Mouse (Mus musculus): ENCODE data around the gene Stac.

Gene Stac

DNA sequence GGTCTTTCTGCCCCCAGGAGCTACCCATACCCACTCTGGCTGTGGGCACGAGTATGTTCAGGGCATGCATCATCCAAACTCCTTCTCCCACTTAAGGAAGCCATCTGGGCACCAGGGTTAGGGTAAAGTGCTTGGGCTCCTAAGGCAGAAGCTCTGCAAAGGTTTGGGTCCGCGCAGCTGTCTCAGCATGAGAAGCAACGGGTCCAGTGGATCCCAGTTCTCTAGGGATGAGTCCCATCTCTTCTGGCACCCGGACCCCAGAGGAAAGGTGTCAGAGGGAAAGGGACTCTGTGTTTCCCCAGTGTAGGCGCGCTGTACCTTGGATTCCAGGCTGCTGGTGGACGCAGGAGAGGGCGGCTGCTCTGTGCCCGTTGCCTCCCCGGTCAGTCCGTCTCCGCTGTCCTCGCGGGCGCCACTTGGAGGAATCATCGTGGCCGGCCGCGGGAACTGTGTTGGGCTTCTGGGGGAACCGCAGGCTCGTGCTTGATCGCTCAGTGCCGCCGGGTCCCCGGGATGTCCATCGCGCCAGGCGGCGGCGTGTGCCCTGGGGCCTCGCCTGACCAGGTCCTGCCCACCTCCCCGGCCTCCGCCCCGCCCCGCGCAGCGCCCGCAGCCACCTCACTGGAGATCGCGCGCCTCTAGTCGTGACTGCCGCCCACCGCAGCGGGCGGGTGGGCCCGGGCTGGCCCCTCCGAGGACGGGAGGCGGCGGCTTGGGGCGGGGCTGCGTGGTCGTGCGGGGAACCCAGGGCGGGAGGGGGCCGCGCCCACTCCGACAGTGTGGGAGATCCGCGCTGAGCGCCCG, at the start of gene Stac:
TSS of gene Stac (minus strand) at position 669 of the 804 bp plus-strand sequence.
- DNase-seq (ENCODE audit: low read depth in 1 of 2, low spot score in 2 of 2) = no peak

DNA sequence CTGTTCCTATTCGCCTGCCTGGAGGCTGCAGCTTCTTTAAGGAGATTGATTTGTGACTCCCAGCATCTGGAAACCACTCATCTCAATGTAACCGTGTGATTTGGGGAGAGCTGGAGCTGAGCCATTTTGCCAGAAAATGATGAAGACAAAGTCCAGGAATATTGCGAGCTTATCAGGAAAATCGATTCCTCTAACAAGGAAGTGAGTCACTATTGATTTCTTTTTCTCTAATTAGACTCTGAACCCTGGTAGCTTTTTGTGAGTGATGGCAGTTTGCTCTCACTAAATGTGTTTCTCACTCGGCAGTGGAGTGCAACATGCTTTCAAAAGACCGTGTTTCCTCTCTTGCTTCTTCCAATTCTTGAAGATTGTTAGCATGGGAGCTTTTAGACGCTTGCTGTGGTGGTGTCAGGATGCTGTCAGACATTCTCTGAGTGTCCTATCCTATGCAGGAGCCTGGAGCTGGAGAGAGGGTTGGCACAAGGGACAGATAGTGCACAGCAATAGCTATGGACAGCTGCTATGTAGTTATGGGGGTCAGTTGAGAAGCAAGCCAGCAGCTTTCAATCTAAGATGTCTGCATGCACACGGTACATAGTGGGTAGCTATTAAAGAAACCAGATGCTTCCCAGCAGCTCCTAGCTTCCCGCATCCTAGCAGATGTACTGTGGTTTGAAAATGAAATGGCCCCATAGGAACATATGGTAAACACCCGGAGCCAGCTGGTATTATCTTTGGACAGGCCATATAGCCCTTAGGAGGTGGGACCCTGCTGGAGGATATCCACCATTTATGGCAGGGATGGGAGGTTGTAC, 49.5 kb upstream of the Stac start:
- no peak for DNase-seq (ENCODE audit: low read depth in 1 of 2, low spot score in 2 of 2)

DNA sequence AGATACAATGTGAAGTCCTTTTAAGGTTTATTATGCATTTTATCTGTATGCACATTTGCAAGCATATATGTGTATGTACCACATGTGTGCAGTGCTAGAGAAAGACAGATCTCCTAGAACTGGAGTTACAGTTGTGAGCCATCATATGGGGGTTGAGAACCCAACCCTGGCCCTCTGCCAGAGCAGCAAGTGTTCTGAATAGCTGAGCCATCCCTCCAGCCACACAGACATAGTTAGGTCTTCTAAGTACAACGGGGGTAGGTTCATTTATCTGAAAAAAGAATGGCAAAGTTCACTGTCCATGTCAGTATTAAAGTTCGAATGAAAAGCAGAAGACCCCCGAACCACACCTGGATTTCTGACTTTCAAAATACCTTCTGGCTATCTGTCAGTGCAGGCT, 48.9 kb upstream of the Stac start:
- no peak for DNase-seq (ENCODE audit: low read depth in 1 of 2, low spot score in 2 of 2)

DNA sequence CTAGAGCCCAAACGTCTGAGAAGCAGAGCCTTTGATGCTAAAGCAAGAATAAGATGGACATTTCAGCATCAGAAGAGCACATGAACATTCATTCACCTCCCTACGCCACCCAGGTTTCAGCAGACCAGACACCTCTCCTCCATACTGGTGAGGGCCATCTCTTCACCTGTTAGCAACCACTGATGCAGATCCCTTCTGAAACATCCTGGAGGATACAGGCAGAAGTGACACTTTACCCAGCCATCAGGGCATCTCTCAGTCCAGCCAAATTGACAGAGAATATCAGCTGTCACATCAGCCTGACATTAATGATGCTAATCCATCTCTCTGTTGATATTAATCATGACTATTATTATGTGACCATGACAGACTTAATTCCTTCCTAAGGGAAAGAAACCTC, 47.6 kb upstream of the Stac start:
- no peak for DNase-seq (ENCODE audit: low read depth in 1 of 2, low spot score in 2 of 2)

DNA sequence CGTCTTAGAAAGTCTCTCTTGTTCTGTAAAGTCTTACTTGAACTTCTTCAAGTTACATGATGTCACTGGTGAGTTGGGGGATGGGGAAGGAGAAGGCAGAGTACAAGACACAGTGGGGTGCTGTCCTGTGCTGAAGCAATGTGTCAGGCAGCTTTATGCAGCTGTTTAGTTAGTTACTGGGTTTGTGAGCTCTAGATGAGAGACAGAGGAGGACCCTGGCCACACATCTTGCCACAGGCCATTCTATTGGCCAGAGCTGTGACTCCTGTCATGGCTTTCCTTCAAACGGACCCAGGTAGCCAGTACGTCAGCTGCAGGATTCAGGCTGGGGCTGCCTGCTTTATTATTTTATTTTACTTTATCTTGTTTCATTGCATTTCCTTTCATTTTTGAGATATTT, 45.8 kb upstream of the Stac start:
- DNase-seq (ENCODE audit: low read depth in 1 of 2, low spot score in 2 of 2) = no peak

DNA sequence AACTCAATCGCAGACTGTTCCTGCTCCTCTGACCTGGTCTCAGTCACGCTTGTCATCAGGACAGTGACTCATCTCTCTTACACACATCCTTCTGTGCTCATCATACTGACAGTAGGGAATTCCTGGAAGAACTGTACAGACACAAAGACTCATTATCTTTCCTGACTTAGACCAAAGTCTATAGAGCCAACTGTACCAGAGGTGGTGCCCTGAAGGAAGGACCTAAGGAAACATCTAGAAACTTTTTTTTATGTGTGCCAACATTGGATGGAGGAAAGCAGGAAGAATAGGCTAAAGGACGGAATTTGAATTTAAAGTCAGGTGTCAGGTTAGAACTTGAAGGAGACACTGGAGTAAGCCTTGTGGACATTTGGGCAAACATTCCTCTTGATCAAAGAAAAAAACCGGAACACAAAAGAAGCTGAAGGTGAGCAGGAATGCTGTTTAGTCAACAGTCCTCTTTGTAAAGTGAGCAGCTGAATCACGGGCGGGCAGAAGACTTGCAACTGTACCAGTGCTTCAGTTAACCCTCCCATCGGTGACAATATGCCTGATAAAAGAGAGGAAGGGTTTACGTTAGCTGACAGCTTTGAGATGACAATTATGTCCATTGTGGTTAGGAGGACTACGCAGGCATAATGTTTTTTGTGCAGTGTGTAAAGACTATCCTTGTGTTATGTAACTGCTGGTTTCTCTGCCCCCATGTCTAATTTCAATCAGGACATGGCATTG, 42.0 kb upstream of the Stac start:
- no peak for DNase-seq (ENCODE audit: low read depth in 1 of 2, low spot score in 2 of 2)

DNA sequence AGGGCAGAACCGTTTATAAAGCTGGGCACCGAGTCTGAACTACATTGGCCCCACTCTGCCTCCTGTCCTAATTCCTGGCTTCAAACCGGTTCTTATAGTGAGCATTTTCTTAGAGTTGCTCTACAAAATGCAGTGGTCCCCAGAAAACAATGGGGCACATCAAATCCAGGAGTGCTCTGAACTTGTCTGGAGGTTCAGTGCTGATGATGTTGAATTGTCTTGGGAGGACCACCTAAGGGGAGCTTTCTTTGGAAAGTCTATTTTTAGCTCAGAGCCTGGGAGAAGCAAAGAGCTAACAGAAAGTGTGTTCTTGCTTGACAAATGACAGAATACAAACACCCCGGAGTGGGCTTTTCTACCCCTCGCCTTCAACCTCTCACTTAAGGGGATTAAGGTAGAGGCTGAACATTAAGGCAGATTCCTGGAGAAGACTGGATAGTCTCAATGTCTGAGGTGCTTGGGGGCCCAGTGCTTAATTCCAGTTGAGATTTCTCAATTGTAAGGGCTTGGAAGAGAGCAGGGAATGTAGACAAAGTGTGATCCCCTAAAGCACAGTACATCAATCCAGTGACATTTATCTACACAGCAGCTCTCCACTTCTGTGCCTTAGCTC, 34.9 kb upstream of the Stac start:
- DNase-seq (ENCODE audit: low read depth in 1 of 2, low spot score in 2 of 2) = no peak

DNA sequence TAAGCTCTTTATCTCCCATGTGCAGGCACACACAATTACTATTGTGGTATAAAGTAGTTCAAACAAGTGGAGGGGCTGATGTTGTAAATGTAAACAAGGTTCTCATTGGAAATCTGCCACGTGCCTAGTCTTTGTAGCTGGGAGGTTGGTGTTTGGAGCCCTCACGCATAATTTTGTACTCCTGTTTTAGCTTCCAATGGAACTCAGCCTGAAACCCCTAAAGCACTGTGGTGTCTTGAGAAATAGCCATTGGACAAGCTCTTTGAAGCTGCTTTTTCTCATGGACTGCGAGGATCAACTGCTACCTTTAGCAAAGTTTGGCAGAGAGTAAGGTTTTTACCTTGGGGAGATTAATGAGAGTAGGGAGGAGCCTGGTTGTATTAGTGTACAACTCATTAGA, 24.3 kb upstream of the Stac start:
- no peak for DNase-seq (ENCODE audit: low read depth in 1 of 2, low spot score in 2 of 2)

DNA sequence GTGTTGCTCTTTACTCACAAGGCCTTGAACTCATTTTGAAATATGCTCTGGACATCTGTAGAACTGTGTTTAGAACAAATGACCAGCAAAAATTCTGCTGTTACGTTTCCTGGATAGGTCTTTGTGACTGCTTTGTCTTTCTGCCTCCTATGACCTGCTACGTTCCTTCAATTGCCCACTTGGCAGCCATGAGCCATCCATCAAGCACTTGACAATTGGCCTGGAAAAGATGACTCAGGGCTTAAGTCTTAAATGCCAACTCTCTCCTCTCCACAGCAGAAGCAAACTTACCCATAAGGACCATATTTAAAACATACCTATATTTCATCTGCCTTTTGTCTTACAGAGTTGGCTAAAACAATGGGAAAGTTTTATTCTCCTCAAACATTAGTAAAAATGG, 10.0 kb upstream of the Stac start:
- no peak for DNase-seq (ENCODE audit: low read depth in 1 of 2, low spot score in 2 of 2)

DNA sequence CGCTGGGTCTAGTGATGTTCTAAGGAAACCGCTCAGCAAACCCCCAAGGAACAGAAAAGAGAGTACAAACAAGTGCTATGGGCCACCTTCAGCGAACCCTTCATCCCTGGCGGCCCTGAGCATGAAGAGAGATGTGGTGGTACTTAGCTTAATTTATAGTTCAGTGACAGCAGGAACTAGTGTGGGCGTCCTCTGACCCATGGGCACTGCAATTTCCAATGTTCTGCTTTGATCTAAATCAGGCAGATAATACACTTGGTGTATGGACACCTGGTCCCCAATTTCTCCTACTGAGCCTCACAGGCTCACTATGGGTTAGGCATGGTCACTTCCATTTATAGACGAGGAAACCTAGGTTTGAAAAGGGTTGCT, 322 bp upstream of the Stac start:
- no peak for DNase-seq (ENCODE audit: low read depth in 1 of 2, low spot score in 2 of 2)

DNA sequence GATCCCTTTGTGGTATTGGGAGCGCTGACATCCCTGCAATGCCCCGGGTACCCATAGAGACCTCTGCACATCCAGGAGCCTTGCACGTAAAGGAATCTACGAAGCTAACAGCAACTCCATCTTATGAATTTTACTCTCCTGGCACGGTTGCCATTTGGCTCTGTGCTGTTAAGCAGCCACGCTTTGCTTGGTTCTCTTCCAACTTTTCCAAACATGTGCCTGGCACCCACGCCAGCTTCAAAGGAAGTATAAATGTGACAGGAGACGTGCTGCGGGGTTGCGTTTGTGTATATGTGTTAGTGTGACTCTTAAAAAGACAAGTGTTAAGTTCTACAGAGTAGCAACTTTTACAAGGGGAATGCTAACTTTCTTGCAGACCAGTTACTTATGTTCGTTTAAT, 1.0 kb downstream of the Stac start:
- no peak for DNase-seq (ENCODE audit: low read depth in 1 of 2, low spot score in 2 of 2)

DNA sequence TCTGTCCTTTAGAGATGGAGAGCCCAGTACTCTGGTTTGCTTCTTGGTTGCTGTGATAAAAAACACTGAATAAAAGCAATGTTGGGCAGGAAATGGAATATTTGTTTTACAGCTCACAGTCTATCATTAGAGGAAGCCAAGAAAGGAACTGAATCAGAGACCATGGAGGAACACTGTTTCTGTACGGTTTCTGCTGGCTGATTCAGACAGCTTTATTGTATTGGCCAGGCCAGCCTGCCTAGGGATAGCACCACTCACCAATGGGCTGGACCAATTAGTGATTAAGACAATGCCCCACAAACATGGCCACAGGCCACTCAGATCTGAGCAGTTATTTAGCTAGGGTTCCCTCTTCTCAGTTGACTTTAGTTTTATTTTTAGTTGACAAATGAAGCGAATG, 6.0 kb downstream of the Stac start:
- DNase-seq (ENCODE audit: low read depth in 1 of 2, low spot score in 2 of 2) = no peak

DNA sequence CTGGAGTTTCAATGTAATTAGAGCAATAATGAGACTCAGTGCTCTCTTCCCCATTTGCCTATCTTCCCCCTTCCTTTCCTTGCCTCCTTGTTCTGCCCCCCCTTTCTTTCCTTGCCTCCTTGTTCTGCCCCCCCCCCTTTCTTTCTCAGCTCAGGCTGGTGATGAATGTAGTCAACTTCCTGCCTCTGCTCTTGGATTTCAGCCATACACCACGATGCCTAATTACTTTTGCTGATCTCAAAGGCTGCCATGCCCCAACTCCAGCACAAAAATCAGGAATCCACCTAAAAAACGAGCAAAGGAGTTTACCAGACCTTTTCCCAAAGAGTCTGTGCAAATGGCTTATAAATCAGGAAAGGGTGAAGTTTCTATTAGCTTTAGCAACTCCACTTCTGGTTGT, 10.6 kb downstream of the Stac start:
- no peak for DNase-seq (ENCODE audit: low read depth in 1 of 2, low spot score in 2 of 2)

DNA sequence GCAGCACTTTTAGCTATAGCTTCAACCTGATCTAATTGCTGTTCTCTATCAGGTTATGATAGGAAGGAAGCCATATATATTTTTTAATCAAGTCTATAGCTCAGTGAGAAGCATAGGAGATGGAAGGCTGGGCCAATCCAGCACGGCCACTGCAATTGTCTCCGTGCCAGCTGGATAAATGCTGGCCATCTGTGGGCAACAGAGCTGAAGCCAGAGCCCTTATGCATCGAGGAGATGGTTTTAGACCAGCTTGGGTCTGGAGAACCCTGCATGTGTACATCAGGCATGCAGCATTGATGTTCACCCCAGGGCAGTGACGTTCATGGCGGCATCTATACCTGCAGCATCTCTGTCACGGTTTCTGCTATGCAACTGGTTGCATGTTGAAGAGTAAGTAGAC, 20.3 kb downstream of the Stac start:
- no peak for DNase-seq (ENCODE audit: low read depth in 1 of 2, low spot score in 2 of 2)

DNA sequence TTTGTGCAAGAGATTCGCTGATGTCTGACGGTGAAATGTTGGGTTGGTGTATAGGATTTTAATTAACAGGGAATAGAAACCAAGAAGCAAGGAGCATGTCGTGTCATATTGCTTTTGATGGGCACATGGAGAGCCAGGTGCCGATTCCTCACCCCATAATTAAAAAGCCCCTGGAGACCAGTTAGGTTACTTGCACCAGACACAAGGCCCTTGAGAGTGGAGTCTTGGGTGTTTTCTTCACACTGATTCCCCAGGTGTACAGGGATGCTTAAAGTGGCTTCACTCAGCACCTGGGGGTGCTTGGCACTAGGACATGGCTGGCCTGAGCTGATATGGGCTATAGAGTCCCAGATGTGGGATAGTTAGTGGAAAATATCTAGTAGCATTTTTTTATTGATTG, 35.1 kb downstream of the Stac start:
- no peak for DNase-seq (ENCODE audit: low read depth in 1 of 2, low spot score in 2 of 2)

DNA sequence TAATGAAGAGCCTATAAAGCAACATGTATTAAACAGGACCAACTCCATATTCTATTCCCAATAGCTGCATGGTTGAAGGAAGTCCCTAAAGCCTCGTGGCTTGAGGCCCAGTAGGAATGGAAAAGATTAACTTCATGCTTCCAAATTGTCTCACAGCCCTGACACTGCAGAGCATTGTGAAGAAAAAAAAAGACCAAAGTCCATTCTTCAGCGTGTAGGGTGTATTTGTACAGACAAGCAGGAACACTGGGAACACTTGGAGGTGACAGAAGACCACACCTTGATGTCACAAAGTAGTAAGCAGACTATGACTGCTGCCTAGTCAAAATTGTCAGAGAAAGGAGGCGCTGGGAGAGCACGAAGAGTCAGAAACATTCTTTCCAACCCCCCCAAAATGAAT, 45.9 kb downstream of the Stac start:
- no peak for DNase-seq (ENCODE audit: low read depth in 1 of 2, low spot score in 2 of 2)

DNA sequence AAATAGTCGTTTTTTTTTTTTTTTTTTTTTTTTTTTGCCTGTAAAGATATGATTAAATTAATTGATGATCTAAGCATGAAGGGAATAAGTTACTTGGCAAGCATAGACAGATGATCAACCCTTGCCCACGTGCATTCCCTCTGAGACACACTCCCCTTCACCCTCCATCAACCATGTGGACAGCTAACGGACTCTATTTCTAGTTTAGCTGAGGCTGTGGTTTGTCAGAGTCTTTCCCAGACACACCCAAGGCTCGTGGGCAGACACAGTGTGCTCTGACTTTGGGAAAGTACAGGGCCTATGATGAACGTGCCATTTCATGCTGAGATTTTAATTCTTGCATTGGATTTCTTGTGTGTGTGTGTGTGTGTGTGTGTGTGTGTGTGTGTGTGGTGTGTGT, 46.8 kb downstream of the Stac start:
- DNase-seq (ENCODE audit: low read depth in 1 of 2, low spot score in 2 of 2) = no peak

DNA sequence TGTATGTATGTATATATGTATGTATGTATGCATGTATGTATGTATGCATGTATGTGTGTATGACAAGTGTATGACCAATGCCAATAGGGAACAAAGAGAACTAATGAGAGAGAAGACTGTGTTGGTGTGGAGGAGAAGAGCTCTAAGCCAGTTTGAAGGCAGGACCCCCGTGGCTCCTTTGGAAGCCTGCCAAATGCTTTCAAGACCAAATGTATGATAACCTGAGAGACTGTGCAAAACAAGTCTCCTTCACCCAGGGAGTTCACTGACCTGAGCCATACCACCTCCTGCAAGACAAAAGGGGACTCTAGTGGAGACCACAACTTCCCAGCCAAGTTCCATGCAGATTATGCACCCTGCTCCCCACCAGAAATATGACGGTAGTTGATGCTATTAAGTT, 52.5 kb downstream of the Stac start:
- DNase-seq (ENCODE audit: low read depth in 1 of 2, low spot score in 2 of 2) = no peak

DNA sequence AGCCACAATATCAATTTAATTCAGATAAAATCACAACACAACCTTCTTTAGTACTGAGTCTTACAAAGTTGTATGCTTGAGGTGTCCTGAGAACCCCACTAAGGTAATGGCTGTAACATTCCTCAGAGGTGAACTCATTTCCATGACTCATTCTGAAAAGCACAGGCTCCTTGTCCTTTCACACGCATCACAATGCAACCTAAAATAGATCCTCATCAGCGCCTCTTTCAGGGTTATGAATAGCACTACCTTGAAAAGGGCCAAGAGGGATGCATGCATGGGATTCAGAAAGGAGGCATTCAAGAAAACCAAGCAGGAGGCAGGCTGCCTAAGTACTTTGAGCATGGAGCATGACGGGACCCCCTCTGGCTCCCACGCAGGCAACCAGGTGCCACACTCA, 57.3 kb downstream of the Stac start:
- no peak for DNase-seq (ENCODE audit: low read depth in 1 of 2, low spot score in 2 of 2)

DNA sequence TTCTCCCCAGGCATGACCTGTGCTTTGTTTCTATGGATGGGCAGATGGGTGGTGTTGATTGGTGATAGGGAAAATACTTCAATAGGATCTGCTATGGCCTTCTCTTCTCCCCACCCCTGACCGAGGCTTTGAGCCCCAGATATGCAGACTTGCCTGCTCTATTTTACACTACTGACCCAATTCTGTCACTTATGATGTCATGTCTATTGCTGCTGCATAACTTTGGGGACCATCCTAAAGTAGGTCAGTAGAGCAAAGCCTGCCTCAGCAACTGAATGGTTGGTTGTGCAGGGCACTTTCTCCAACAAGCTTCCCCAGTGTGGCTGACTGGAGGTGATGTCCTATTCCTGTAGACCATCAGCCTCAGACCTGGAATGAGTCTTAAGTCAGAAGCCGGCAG, 69.0 kb downstream of the Stac start:
- DNase-seq (ENCODE audit: low read depth in 1 of 2, low spot score in 2 of 2) = no peak

DNA sequence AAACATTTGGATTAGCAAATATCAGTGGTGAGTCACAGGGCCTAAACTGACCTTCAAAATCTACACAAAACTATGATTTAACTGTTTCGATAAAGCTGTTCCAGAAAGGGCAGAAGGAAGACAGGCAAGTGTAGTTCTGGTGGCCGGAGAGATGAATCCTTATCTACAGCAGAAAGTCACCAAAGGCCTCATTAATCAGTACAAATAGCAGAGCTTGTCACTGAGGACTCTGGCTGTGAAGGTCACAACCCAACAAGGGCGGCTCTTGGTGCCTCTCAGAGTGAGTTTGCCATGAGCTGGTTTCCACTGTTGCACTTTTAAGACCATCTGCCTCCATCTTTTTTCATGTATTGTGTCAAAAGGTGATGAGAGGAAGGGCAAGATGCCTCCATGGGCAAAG, 78.8 kb downstream of the Stac start:
- no peak for DNase-seq (ENCODE audit: low read depth in 1 of 2, low spot score in 2 of 2)

DNA sequence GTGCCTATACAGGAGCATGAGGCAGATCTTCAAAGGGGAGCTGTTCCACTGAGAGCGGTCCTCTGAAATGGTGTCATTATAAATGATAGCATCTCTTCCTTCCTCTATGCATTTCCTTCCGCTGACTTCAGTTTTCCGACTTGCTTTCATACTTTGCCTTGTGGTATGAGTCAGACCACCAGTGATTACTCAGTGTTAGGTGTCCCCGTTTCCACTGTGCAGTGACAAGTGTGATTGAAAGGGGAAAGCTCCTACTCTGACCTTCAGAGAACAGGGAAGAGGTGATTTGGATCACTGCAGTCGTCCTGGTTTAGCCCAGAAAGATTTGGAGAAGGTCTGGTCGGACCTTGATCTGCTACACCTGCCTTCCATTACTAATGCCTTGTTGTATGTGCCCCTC, 81.4 kb downstream of the Stac start:
- no peak for DNase-seq (ENCODE audit: low read depth in 1 of 2, low spot score in 2 of 2)
